Mouse (Mus musculus) lung, embryonic 16.5 days (tissue): Measurements from ENCODE around the gene Aph1b. TPM values are rescaled to one million over a fixed set of nuclear protein-coding genes. Genes with fewer than 3 reads are reported as not detected.
A peak's percentile ranks its signal among the peaks of the same experiment; 100 is the strongest.
"Not testable (repeated sequence)": the region's sequence is repeated elsewhere in the genome, so short reads cannot be mapped to it uniquely, and the experiment has no call there.

Source experiments
- ATAC-seq: fragments of 200-750 bp; cut with Nextera tagmentation; 2 replicates; pipeline ENCODE4 v1.8.0; 2017; ENCODE audit warnings: low read depth, mild to moderate bottlenecking, moderate library complexity
- H3K27ac ChIP-seq: fragments of 300-500 bp; sonication (generic); 2 replicates; pipeline ENCODE4 v1.5.1; 2014; ENCODE audit warnings: mild to moderate bottlenecking, control low read depth, low read length
- H3K27me3 ChIP-seq: fragments of 300-500 bp; sonication (generic); 2 replicates; pipeline ENCODE4 v1.6.1; 2014; ENCODE audit warnings: low read depth, low read length, mixed read lengths; ENCODE audit not compliant: control insufficient read depth, insufficient read depth
- H3K36me3 ChIP-seq: fragments of 300-500 bp; sonication (generic); 2 replicates; pipeline ENCODE4 v1.6.1; 2014; ENCODE audit warnings: low read length; ENCODE audit not compliant: control insufficient read depth, insufficient read depth
- H3K4me1 ChIP-seq: fragments of 300-500 bp; sonication (generic); replicated peaks from 2 replicates; pipeline ENCODE4 v1.6.1; 2014; ENCODE audit warnings: low read length, mixed read lengths; ENCODE audit not compliant: control insufficient read depth, insufficient read depth
- H3K4me2 ChIP-seq: fragments of 300-500 bp; sonication (generic); 2 replicates; pipeline ENCODE4 v1.6.1; 2014; ENCODE audit warnings: low read depth, low read length, control low read depth
- H3K4me3 ChIP-seq: fragments of 300-500 bp; sonication (generic); 2 replicates; pipeline ENCODE4 v1.5.1; 2014; ENCODE audit warnings: mild to moderate bottlenecking, low read length, control low read depth
- H3K9ac ChIP-seq: fragments of 300-500 bp; sonication (generic); 2 replicates; pipeline ENCODE4 v1.6.1; 2014; ENCODE audit warnings: low read length, control low read depth
- H3K9me3 ChIP-seq: fragments of 300-500 bp; sonication (generic); 2 replicates; pipeline ENCODE4 v1.6.1; 2016; ENCODE audit warnings: low read length; ENCODE audit not compliant: control insufficient read depth
- WGBS: fragments of 180-500 bp; shearing (Covaris S2); extraction: QIAGEN DNeasy Blood & Tissue Kit; methylation state at CpG from one replicate; pipeline ENCODE4 v1.1.7; 2014; 5-methylcytosine and 5-hydroxymethylcytosine counted together
- polyA plus RNA-seq: library from polyadenylated mRNA; unstranded; fragments of >200 nt; fragmentation: Nextera tagmentation; extraction: Ambion mirVana; gene quantifications from 2 replicates; pipeline ENCODE4 v1.2.1, GENCODE M21; 2015

The Aph1b gene
- polyA plus RNA-seq, 1 experiment from 2014 or later, result 6.6 TPM

GRCm38 (mm10) chr9:66805951-66806350 lies 10.7 kb upstream of the Aph1b start:
- not testable (repeated sequence) for ATAC-seq, H3K27ac ChIP-seq

GRCm38 (mm10) chr9:66801947-66802346 lies 6.7 kb upstream of the Aph1b start:
- Histone ChIP-seq H3K9ac (no peak overlapping the region), H3K9me3 (no peaks in the 10 kb centered on the region), H3K4me1 (no peaks in the 10 kb centered on the region), H3K4me2 (no peak overlapping the region), H3K36me3 (no peaks in the 10 kb centered on the region), H3K27ac (no peak overlapping the region), H3K27me3 (peaks cover 4% of the 10 kb centered on the region), H3K4me3 (no peak overlapping the region)
- ATAC-seq, result no peak
- whole genome bisulfite sequencing, result 34% methylated on average over 12 of the region's 12 CpGs

More at GRCm38 (mm10) chr9:66805951-66806350, 10.7 kb upstream of the Aph1b start:
- not testable (repeated sequence) for H3K4me1 ChIP-seq, H3K9ac ChIP-seq, H3K36me3 ChIP-seq, H3K27me3 ChIP-seq, H3K9me3 ChIP-seq
- Histone ChIP-seq H3K4me2 (peak overlapping the region; percentile 50), H3K4me3 (peak overlapping the region; percentile 38)
- WGBS, result 4% methylated on average over 30 of the region's 37 CpGs

GRCm38 (mm10) chr9:66796739-66797138 lies 1.4 kb upstream of the Aph1b start, which contains the start of gene Gm10647:
TSS of gene Gm10647 (plus strand) at chr9:66797039.
- Histone ChIP-seq H3K4me1 (peaks cover 4% of the 10 kb centered on the region), H3K27me3 (no peaks in the 10 kb centered on the region), H3K36me3 (no peaks in the 10 kb centered on the region), H3K4me2 (peak within 1 kb of the TSS; percentile 64), H3K9me3 (no peaks in the 10 kb centered on the region), H3K27ac (peak within 1 kb of the TSS; percentile 97; the same call in 1 of the 2 replicates), H3K9ac (peak within 1 kb of the TSS; percentile 75), H3K4me3 (peak within 1 kb of the TSS; percentile 68)
- WGBS, result 66% methylated on average over 5 of the region's 5 CpGs
- no peak for ATAC-seq

GRCm38 (mm10) chr9:66794629-66795463 lies 444 bp downstream of the Aph1b start:
- Histone ChIP-seq H3K36me3 (no peaks in the 10 kb centered on the region), H3K27me3 (no peaks in the 10 kb centered on the region), H3K4me2 (peak overlapping the region; percentile 64), H3K4me1 (peaks cover 4% of the 10 kb centered on the region), H3K9ac (peak overlapping the region; percentile 75), H3K9me3 (no peaks in the 10 kb centered on the region), H3K27ac (peak overlapping the region; percentile 97), H3K4me3 (peak overlapping the region; percentile 68)
- 1% methylated on average over 43 of the region's 43 CpGs for WGBS
- peak; percentile 21; the same call in 1 of the 2 replicates for ATAC-seq

GRCm38 (mm10) chr9:66787821-66788220 lies 7.5 kb downstream of the Aph1b start:
- no peaks in the 10 kb centered on the region for H3K9me3 ChIP-seq
- no peak overlapping the region for H3K9ac ChIP-seq
- no peak overlapping the region for H3K27ac ChIP-seq
- ATAC-seq, result no peak
- H3K36me3 ChIP-seq, result no peaks in the 10 kb centered on the region
- no peaks in the 10 kb centered on the region for H3K4me1 ChIP-seq
- no peaks in the 10 kb centered on the region for H3K27me3 ChIP-seq
- WGBS, result 13% methylated on average over 2 of the region's 2 CpGs
- H3K4me2 ChIP-seq, result no peak overlapping the region
- no peak overlapping the region for H3K4me3 ChIP-seq

GRCm38 (mm10) chr9:66784552-66784951 lies 10.7 kb downstream of the Aph1b start:
- WGBS, result no CpG with 5 or more reads among the region's 3 CpGs
- H3K9ac ChIP-seq, H3K4me1 ChIP-seq, H3K27ac ChIP-seq, H3K27me3 ChIP-seq, H3K36me3 ChIP-seq, ATAC-seq, H3K4me3 ChIP-seq, H3K4me2 ChIP-seq, H3K9me3 ChIP-seq: not testable (repeated sequence)

- Histone ChIP-seq H3K27me3 (no peaks in the 10 kb centered on the region), H3K4me1 (no peaks in the 10 kb centered on the region), H3K4me2 (no peak overlapping the region), H3K9ac (no peak overlapping the region), H3K9me3 (no peaks in the 10 kb centered on the region), H3K36me3 (no peaks in the 10 kb centered on the region), H3K4me3 (no peak overlapping the region), H3K27ac (no peak overlapping the region)
- no peak for ATAC-seq
Observed at GRCm38 (mm10) chr9:66770701-66771100, 24.6 kb downstream of the Aph1b start.

GRCm38 (mm10) chr9:66769275-66769674 lies 26.0 kb downstream of the Aph1b start:
- Histone ChIP-seq H3K9me3 (no peaks in the 10 kb centered on the region), H3K36me3 (no peaks in the 10 kb centered on the region), H3K9ac (no peak overlapping the region), H3K27me3 (no peaks in the 10 kb centered on the region), H3K4me3 (no peak overlapping the region), H3K27ac (no peak overlapping the region), H3K4me2 (no peak overlapping the region), H3K4me1 (no peaks in the 10 kb centered on the region)
- 57% methylated on average over 3 of the region's 3 CpGs for WGBS
- no peak for ATAC-seq

- no peaks in the 10 kb centered on the region for H3K4me1 ChIP-seq
- no peak overlapping the region for H3K4me2 ChIP-seq
- H3K4me3 ChIP-seq, result no peak overlapping the region
- H3K27ac ChIP-seq, result no peak overlapping the region
- H3K36me3 ChIP-seq, result no peaks in the 10 kb centered on the region
- no peaks in the 10 kb centered on the region for H3K27me3 ChIP-seq
- no peaks in the 10 kb centered on the region for H3K9me3 ChIP-seq
- H3K9ac ChIP-seq, result no peak overlapping the region
- 92% methylated on average over 1 of the region's 1 CpGs for WGBS
- no peak for ATAC-seq
Observed at GRCm38 (mm10) chr9:66768721-66769120, 26.6 kb downstream of the Aph1b start.
